Mouse (Mus musculus): ENCODE measurements at regions not wholly inside any gene's neighbourhood (a gene's known extent, or its start where the extent isn't known, plus 50 kb on each side); places are given as distances from the start of the nearest gene placed in this dataset.

DNA sequence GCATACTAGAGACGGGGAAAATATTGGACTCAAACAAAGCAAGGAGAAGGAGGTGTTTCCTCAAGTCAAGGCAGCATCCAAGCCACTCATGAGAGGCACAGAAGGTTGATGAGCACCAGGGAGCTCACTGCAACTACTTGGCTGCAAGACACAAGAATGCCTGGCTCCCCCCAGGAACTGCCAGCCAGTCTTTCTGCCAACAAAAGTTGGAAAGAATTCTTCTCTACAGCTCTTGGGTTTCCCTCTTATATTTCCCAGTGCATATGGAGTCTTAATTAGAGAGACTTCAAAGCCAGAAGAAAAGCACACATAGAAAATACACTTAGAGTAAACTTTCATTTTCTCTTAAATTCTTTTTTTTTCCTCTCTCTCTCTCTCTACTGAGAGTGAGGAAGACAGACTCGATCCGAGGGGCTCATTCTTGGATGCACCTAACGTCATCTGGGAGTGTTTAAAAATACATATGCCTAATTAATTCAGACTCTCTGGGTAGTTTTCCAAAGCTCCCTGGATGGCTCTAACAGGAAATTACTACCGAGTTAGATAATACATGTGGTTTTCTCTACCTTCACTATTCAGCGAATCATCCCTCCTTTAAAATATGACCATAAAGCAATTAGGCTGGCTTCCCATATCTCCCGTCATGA lies 222.7 kb downstream of the Fam84b start:
- no peak for DNase-seq (ENCODE audit: low read depth)

DNA sequence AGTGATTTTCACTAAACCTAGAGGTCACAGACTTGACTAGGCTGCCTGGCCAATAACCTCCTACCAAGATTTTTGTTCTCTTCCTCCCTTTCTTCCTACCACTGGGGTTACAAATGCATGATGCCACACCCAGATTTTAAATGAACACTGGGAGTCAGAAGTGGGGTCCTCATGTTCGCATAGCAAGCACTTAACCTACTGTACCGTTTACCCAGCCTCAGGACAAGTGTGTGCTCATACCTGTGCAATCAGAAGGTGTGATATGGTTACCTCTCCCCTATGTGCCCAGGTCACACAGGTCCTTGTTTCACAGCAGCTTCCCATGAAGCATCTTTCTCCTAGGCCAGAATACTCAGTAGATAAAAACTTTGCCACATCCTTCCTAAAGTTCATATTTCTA lies 234.8 kb downstream of the Fam84b start:
- no peak for DNase-seq (ENCODE audit: low read depth)

DNA sequence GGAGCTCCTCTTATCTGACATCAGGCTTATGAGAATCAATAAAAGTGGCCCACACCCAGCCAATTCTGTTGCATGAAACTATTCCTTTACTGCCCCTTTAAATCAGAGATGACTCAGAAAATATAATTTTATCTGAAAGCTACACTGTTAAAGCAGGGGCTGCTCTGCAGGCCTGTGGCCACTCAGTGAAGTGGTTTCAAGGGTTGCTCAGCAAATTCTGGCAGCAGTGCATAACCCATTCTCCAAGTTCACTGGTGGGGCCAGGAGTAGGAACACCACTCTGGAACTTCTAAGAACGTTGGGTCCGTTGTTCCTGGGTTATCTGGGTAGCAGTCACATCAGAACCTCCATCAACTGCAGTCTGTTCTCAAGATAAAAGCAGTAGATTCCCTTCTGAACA lies 236.2 kb downstream of the Fam84b start:
- no peak for DNase-seq (ENCODE audit: low read depth)

DNA sequence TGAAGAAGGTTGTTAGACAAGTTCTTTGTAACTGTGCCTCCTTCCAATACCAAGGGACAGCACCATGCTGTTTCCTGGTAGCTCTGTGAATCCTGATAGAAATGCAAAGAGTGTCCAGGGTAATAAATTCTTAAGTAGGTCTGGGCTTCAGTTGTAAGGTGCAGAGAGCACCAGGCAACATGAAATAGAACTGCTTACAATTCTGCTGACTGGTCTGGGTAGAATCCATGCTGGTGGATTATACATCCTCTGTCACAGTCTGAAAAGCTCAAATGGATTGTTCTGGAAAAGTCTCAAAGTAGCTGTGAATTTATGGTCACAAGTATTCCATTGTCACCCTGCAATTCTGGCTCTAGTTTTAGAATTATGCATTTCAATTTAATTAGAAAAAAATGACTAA lies 251.7 kb downstream of the Fam84b start:
- DNase-seq (ENCODE audit: low read depth), result no peak

DNA sequence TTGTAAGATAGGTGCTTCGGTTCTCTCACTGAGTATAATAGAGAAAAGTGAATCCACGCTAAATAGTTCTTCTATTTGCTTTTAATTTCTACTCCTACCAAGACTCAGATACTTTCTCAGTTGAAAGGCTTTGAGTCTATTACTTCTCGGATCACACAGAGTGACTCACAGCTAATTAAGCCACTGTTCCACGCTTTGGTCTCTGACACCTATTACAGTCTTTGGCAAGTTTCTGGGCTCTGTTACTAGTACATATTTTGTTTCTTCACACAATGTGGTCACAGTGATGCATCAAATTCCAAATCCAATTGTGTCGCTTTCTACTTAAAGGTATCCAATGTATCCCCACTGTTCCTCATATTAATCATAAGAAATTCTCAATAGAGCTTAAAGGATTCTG lies 276.5 kb downstream of the Fam84b start:
- no peak for DNase-seq (ENCODE audit: low read depth)

DNA sequence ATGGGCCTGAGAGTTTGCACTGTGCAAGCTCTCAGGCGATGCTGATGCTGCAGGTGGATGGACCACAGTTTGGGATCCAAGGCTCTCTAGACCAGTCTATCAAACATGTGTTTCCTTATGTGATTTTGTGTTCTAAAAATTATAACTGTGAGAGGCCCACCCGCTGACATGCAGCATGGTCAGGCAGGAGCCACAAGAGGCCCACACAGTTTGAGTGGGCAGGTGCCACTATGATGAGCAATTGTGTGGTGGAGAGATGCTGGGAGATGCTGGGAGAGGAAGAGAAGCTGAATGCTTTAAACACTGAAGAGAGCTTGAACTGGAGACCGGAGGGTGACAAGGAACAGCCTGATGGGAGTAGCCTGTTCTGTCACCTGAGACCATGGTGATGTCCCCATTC lies 287.3 kb downstream of the Fam84b start:
- DNase-seq (ENCODE audit: low read depth), result no peak

DNA sequence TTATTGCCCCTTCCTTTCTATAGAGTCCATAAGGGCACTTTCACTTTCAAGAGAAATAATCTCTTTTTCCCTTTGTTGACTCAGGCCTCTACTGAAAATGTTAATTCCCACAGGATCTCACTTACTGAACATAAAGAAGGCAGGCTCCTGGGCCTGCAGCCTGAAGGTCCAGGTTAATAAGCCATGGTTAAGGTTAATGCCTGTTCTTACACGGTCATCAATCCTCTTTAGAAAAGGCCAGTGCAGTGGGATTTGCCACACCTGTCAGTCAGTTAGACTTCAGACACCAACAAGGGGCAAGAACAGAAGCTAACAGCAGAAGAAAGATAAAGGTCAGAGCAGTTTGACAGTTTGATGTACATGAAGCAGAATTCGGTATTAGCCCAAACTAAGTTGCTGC lies 288.6 kb downstream of the Fam84b start:
- no peak for DNase-seq (ENCODE audit: low read depth)

DNA sequence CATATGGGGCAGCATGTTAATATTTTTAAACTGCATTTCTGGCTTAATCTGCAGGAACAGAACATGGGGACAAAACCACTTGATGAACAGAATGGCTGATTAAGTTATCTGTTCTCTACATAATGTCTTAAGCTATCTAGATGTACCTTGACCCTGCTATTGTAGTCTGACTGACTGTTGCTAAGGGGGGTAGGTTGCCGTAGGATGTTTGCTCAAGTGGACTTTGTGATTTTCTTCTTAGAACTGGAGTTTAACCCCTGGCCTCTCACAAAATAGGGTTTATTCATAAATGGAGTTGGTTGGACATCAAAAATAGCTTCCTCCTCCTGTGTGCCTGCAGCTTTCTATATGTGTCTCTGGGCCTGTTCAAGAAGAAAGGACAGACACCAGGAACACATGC lies 292.9 kb downstream of the Fam84b start:
- DNase-seq (ENCODE audit: low read depth), result no peak

DNA sequence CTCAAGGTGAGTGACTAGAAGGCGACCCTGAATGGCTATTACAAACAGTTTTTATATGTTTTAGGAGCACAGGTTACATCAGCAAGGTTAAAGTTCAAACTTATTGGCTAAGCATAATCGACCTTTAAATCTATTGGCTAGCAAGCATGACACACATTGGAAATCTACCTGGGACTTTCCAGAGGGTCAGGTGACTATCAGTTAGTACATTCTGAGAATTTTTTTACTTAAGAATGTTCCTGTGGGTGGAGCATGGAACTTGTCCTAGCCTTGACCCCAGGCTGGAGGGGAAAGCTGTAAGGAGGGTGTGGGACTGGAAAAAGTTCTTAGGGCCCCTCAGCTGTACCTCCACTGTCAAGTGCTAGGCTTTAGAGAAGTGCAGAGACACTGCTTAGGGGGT lies 297.9 kb downstream of the Fam84b start:
- no peak for DNase-seq (ENCODE audit: low read depth)

DNA sequence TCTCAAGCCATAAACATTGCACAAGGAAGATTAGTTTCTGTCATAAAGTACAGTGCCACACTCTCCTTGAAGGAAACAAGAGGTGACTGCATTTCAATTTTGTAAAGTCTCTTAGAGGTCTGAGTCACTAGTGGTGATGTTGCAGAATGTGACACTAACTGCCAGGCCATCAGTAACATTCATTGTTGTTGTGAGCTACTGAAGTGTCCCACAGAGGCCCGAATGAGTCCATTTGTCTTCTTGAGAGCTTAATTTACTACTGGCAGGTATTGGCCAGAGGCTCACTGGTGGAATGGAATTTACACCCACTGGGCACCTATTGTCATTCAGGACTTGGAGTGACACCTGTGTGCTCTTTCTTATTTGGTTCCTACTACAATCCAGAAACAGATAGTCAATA lies 299.0 kb downstream of the Fam84b start:
- DNase-seq (ENCODE audit: low read depth), result no peak

DNA sequence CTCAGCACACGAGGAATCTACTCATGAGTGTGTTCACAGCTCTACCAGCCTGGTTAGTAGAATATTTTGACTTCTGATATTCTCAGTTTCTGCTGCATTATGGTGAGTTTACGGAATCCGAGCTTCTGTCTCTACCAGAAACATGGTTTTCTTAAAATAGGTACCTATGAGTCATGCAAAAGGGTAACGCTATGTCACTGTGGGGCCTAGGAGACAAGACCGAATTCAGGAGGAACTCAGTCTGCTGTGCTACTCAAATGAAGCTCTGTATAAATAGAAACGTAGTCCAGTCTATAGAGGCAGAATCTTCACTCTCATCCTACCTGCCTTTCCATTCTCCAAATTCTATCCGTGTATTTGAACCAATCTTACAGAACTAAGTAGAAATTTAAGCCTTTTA lies 305.5 kb downstream of the Fam84b start:
- no peak for DNase-seq (ENCODE audit: low read depth)

DNA sequence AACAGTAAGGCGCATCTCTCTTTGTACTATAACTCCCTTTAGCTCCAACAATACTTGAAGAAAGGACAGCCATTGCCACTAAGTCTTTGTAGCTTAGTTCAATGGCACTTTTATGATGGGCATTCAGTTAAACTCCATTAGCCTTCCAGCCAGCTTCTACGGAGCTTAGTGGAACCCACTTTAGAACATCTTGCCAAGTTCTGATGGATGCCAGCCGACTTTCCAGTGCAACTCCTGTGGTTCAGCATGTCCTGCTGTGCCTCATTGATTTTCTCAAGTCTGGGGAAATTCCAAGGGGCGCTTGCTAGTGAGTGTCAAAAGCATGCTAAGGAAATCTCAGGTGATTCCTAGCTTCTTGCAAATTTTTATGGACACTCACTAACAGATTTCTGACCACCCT lies 316.4 kb downstream of the Fam84b start:
- DNase-seq (ENCODE audit: low read depth), result no peak

DNA sequence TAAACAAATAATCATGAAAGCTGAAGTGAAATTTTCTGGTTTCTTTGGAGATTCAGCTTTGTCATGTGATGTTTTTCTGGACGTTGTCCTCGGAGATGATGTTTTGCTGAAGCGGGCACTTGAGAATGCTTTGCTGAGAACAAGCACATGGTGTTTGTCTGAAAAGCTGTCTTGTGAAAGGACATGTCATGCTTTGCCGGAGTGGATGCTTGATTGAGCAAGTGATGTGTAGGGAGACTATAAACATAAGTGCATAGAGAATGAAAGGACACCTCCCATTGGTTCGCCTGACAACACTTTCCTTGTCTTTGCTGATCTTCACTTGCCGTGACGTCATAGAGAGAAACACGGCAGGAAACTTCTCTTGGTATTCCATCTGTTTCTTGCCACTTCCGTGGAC lies 318.9 kb downstream of the Fam84b start:
- DNase-seq (ENCODE audit: low read depth), result no peak

DNA sequence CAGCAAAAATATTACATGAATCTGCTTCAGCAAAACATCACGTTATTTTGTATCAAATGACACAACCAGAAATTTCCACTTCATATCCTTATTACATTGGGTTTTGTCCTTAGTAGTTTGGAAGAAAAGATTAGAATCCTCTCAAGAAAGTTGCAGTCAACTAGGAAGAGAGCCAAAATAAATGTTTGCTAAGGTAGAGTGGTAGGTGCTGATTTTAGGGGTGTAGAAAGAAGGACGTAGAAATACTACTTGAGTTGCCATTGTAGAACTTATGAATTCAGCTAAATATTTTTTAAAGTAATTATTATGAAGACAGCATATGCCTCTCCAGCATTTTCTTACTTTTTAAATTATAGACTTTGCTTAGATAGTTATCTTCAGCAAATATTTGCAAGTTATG lies 336.8 kb downstream of the Fam84b start:
- no peak for DNase-seq (ENCODE audit: low read depth)

DNA sequence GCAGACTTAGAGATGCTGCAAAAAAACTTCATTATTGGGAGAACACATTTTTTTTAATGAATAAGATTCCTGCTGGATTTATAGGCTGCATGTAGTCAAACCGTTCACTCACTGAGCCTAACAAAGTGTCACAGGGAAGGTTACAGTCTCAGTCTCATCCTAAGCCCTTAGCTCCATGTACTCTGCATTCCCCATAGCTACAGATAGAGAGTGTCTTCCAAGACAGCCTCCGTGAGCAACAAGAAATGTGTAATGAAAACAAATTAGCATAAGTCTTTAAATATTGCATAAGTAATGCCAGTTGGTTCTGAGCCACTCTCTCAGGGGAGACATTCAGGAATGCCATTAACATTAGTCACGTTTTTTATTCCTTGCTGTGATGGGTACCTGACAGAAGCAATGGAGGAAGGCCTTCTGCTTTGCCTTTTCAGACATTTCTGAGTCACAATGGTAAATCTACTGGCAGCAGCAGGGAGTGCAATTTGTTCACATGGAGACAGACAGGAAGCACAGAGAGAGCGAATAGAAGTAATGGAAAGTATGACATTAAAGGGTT lies 376.7 kb downstream of the Fam84b start:
- no peak for DNase-seq (ENCODE audit: low read depth)

DNA sequence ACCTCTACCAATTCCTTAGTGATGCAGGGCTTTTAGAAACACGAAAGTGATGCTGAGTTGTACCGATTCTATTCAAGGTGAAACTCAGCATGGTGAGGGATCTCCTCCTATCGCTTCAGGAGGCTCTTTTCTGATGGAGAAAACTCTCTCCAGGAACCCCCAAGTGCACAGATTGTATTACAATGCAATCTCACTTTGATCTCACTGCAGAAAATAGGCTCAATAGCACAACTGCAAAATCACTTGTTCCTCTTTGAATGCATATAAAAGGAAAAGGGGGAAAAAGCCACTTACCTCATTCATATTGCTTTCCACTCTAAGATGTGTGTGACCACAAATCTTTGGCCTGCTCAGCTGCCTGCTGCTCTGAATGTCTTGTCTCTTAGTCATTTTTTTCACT lies 378.5 kb downstream of the Fam84b start:
- no peak for DNase-seq (ENCODE audit: low read depth)

DNA sequence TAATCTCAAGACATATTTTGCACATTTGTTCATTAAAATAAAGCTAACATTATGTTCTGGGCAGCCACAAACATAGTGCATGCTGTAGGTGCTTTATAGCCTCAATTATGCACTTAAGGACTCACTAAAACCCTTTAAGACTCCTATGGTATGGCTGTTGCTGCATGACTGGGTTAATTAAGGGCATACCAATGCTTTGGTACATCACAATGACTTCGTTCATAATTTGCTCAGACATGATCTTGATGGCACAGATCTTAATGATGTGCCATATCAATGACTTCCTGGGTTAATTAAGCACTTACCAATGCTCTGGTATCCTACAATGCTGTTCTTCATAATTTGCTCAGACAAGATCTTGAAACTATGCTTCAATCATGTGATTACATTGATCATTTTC lies 415.5 kb upstream of the 4933412E24Rik start:
- no peak for DNase-seq (ENCODE audit: low read depth)

DNA sequence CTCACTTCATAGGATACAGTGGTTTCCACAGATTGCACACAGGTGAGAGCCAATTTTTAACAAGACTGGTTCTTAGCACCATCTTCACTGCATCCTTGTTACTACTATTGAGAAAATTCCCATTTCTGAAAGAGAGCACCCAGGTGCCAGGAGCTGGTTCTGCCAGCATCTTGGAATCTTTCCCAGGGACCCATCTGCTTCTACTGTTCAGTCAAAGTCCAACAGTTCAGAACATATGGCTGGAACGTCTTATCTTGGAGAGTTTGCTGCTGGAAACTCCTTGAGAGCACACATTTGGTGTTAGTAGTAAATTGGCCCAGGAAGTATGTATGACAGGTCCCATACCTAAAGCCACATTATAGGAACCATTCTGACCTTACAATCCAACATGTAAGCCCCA lies 402.7 kb upstream of the 4933412E24Rik start:
- no peak for DNase-seq (ENCODE audit: low read depth)

DNA sequence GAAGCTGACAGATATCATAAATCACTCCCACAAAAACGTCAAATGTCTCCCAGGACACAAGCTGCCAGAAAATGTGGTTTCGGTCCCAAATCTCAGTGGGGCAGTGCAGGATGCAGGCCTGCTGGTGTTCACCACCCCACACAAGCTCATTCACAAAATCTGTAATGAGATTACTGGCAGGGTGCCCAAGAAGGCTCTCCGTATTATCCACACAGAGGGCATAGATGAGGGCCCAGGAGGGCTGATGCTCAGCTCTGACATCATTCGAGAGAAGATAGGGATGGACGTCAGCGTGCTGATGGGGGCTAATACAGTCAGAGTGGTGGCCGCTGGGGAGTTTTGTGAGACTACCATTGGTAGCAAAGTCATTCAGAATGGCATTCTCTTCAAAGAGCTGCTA lies 375.9 kb upstream of the 4933412E24Rik start:
- DNase-seq (ENCODE audit: low read depth), result no peak

DNA sequence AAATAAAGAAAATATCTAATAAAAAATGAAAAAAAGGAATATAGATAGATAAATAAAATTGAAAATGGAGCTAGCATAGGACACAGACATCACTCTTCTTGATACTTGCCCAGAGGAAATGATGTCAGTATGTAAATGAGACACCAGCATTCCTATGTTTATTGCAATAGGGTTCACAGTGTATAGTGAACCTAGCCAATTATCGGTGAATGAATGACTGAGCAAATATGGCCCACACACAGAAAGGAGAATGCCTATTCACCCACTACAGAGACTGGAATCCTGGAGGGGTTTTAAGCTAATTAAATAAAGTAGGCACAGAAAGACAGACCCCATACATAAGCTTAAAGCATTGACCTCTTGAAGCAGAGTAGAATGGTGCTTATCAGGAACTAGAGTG lies 373.9 kb upstream of the 4933412E24Rik start:
- no peak for DNase-seq (ENCODE audit: low read depth)

DNA sequence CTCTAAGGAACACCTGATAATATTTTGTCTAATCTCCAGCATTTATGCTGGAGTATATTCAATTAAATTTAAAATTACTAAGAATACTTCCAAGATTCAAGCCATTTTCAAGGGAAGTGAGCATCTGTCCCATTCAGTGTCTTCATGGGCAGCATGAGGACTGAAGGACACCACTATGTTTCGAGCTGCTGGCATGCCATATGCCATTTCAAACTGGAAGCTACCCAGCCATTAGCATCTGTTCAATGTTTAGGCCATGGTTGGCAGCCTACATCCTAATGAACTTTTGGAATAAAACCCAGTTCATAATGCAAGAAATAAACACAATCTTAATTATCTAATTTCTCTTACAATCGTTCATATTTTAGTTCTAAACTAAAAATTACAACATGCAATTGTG lies 371.5 kb upstream of the 4933412E24Rik start:
- DNase-seq (ENCODE audit: low read depth), result no peak
